Mouse (Mus musculus) thymus, adult 2 months (tissue): ENCODE results near the gene Miip.

ENCODE experiments used
- CTCF ChIP-seq: fragments of 200-500 bp; IDR thresholded peaks from 2 replicates; pipeline ENCODE4 v1.5.1; 2012; ENCODE audit warnings: mild to moderate bottlenecking, control low read depth, low read length, moderate library complexity, borderline replicate concordance; ENCODE audit not compliant: control insufficient read depth, poor library complexity, insufficient read depth; ENCODE audit errors: extremely low read depth
- POLR2A ChIP-seq: fragments of 200-500 bp; IDR thresholded peaks from 2 replicates; pipeline ENCODE4 v1.6.1; 2012; ENCODE audit warnings: mild to moderate bottlenecking, low read length, control low read depth, moderate library complexity; ENCODE audit not compliant: control insufficient read depth, poor library complexity, insufficient read depth; ENCODE audit errors: extremely low read depth

- TF ChIP-seq CTCF (no peak), POLR2A (no peak)
These were observed 18.7 kb upstream of the Miip start for GRCm38 (mm10) chr4:147887277-147887676.
